ENCODE assay signal across 8 mouse cellular contexts in genomic region chr3:116861540-116862067, GRCm38 (mm10). TPM values are rescaled to one million over a fixed set of nuclear protein-coding genes. Genes with fewer than 3 reads are reported as not detected.
A peak's percentile ranks its signal among the peaks of the same experiment; 100 is the strongest.
DNase-seq lines count a peak whose midpoint lies in the region; ATAC-seq and TF ChIP-seq lines count a peak whose summit lies in the region.

No protein-coding gene starts in this region.

- peaks cover 18% of the 10 kb centered on the region for H3K79me2 ChIP-seq in myocyte (ENCODE audit: control insufficient read depth, insufficient read depth)

- no peaks in the 10 kb centered on the region for H3K27me3 ChIP-seq in heart, embryonic 14.5 days (ENCODE audit: control insufficient read depth, insufficient read depth, low read length)
- H3K27me3 ChIP-seq in kidney, postnatal 0 days (ENCODE audit: insufficient read depth, low read length) = no peaks in the 10 kb centered on the region
- H3K27me3 ChIP-seq in liver, embryonic 12.5 days (replicated peaks) = no peaks in the 10 kb centered on the region
- H3K27me3 ChIP-seq in myocyte (ENCODE audit: control insufficient read depth, insufficient read depth, insufficient read length) = no peaks in the 10 kb centered on the region

- ATAC-seq in erythroblast, adult 5-6 weeks (replicated peaks; ENCODE audit: low FRiP score, poor library complexity, severe bottlenecking) = peak; percentile 86
- ATAC-seq in heart, embryonic 14.5 days (ENCODE audit: insufficient number of reproducible peaks, insufficient read depth, low FRiP score, low read depth) = peak; percentile 63; the same call in 1 of the 2 replicates
- ATAC-seq in kidney, postnatal 0 days (replicated peaks; ENCODE audit: low FRiP score, low read depth) = peak; percentile 85
- peak; percentile 56 for ATAC-seq in liver, embryonic 12.5 days

- H3K4me1 ChIP-seq in bone marrow, adult 2 months (ENCODE audit: control insufficient read depth, insufficient read depth, low read length) = peaks cover 4% of the 10 kb centered on the region; the same call in 1 of the 2 replicates
- H3K4me1 ChIP-seq in heart, embryonic 14.5 days (ENCODE audit: control insufficient read depth in 2 of 2, insufficient read depth in 2 of 2, low read length in 2 of 2) = peaks cover 0 to 6% of the 10 kb centered on the region in 2 experiments; a peak in 2 of 4 replicates
- H3K4me1 ChIP-seq in kidney, postnatal 0 days (replicated peaks; ENCODE audit: insufficient read depth, low read length) = no peaks in the 10 kb centered on the region
- peaks cover 73% of the 10 kb centered on the region for H3K4me1 ChIP-seq in liver, embryonic 12.5 days

- H3K27ac ChIP-seq in bone marrow, adult 2 months (ENCODE audit: control insufficient read depth, insufficient read depth, low read depth, low read length, poor library complexity) = peak overlapping the region; percentile 96
- H3K27ac ChIP-seq in heart, embryonic 14.5 days (replicated peaks in 1 of 2; ENCODE audit: control insufficient read depth in 1 of 2, insufficient read depth in 1 of 2, low read depth in 2 of 2, low read length in 2 of 2) = peak overlapping the region; percentile 55 to 66; a peak in 2 of 4 replicates
- peak overlapping the region; percentile 70 for H3K27ac ChIP-seq in kidney, postnatal 0 days
- peak overlapping the region; percentile 97 for H3K27ac ChIP-seq in liver, embryonic 12.5 days

- H3K4me3 ChIP-seq in bone marrow, adult 2 months (replicated peaks; ENCODE audit: control insufficient read depth, low read depth, low read length) = peak overlapping the region; percentile 83
- peak overlapping the region; percentile 79 to 80 for H3K4me3 ChIP-seq in heart, embryonic 14.5 days (ENCODE audit: control insufficient read depth in 1 of 2, insufficient read depth in 1 of 2, low read depth in 1 of 2, low read length in 2 of 2)
- peak overlapping the region; percentile 44 for H3K4me3 ChIP-seq in kidney, postnatal 0 days (replicated peaks; ENCODE audit: low read depth, low read length)
- H3K4me3 ChIP-seq in liver, embryonic 12.5 days = peak overlapping the region; percentile 80
- H3K4me3 ChIP-seq in myocyte = peak overlapping the region; percentile 46

- H3ac ChIP-seq in myocyte (ENCODE audit: control insufficient read depth, insufficient read length) = peak overlapping the region; percentile 80

- H3K4me2 ChIP-seq in heart, embryonic 14.5 days (ENCODE audit: low read length) = peak overlapping the region; percentile 92
- H3K4me2 ChIP-seq in kidney, postnatal 0 days (ENCODE audit: low read length) = peak overlapping the region; percentile 79
- H3K4me2 ChIP-seq in liver, embryonic 12.5 days = peak overlapping the region; percentile 92
- H3K4me2 ChIP-seq in myocyte (ENCODE audit: low read depth) = peak overlapping the region; percentile 96

- H3K9ac ChIP-seq in heart, embryonic 14.5 days (ENCODE audit: low read length) = peak overlapping the region; percentile 85
- peak overlapping the region; percentile 52 for H3K9ac ChIP-seq in kidney, postnatal 0 days (ENCODE audit: low read depth, low read length)
- peak overlapping the region; percentile 87 for H3K9ac ChIP-seq in liver, embryonic 12.5 days

- under 1% methylated on average over 25 of the region's 25 CpGs for WGBS in bone marrow, adult 2 months
- 2% methylated on average over 25 of the region's 25 CpGs for WGBS in heart, embryonic 14.5 days
- 3% methylated on average over 25 of the region's 25 CpGs for WGBS in kidney, postnatal 0 days
- under 1% methylated on average over 25 of the region's 25 CpGs for WGBS in liver, embryonic 12.5 days (ENCODE audit: insufficient replicate concordance)

- H3K9me3 ChIP-seq in heart, embryonic 14.5 days (ENCODE audit: control insufficient read depth, low read length) = no peaks in the 10 kb centered on the region
- no peaks in the 10 kb centered on the region for H3K9me3 ChIP-seq in kidney, postnatal 0 days (replicated peaks; ENCODE audit: low read length)
- H3K9me3 ChIP-seq in liver, embryonic 12.5 days (replicated peaks) = no peaks in the 10 kb centered on the region

- DNase-seq in CD4-positive helper T cell, adult 2 months (ENCODE audit: low read depth, low spot score) = peak; percentile 82
- DNase-seq in kidney, postnatal 0 days (ENCODE audit: low spot score) = peak; percentile 67
- peak; percentile 60 to 61 for DNase-seq in spleen, postnatal 36 days (ENCODE audit: low spot score in 2 of 2)

- peak; percentile 62; the same call in 1 of the 2 replicates for TF ChIP-seq POLR2A in bone marrow, adult 2 months (IDR thresholded peaks at IDR 0.05; ENCODE audit: borderline replicate concordance, control insufficient read depth, low read depth, low read length)
- TF ChIP-seq POLR2A in myocyte (IDR thresholded peaks at IDR 0.05; ENCODE audit: insufficient read length, low read depth) = peak; percentile 31

- TF ChIP-seq CTCF in bone marrow, adult 2 months (IDR thresholded peaks at IDR 0.05; ENCODE audit: control insufficient read depth, insufficient read depth, low read length) = no peak
- peak; percentile 23; the same call in 1 of the 2 replicates for TF ChIP-seq CTCF in kidney, postnatal 0 days (IDR thresholded peaks at IDR 0.05; ENCODE audit: low read depth)

- no peaks in the 10 kb centered on the region for H3K36me3 ChIP-seq in heart, embryonic 14.5 days (ENCODE audit: control insufficient read depth, insufficient read depth, low read length)
- H3K36me3 ChIP-seq in kidney, postnatal 0 days (ENCODE audit: insufficient read depth, low read length) = no peaks in the 10 kb centered on the region
- H3K36me3 ChIP-seq in liver, embryonic 12.5 days = peaks cover 6% of the 10 kb centered on the region
- H3K36me3 ChIP-seq in myocyte (ENCODE audit: control insufficient read depth, insufficient read depth) = peaks cover under 1% of the 10 kb centered on the region

TF ChIP-seq in myocyte, 11 proteins besides CTCF, POLR2A, EP300 and RAD21:
- TF ChIP-seq SRF (IDR thresholded peaks at IDR 0.05; ENCODE audit: control insufficient read depth, insufficient read length, low read depth) (peak; percentile 28), TCF3 (IDR thresholded peaks at IDR 0.05; ENCODE audit: insufficient read length, low read depth) (no peak)

RNA-seq across cellular contexts. Expression of gene Frrs1, which starts 2.3 kb away (rescaled TPM):
- 15.9 and 24.6 TPM in 2 replicates for polyA plus RNA-seq in bone marrow, adult 2 months (2011; ENCODE audit: insufficient read depth, insufficient read length, low replicate concordance, missing spikeins)
- total RNA-seq in erythroblast, adult 5-6 weeks (2015; ENCODE audit: low replicate concordance) = 6.5 and 11.3 TPM in 2 replicates
- total RNA-seq in erythroblast, adult 5-6 weeks (2017; ENCODE audit: low replicate concordance) = 5.6 and 9.5 TPM in 2 replicates
- 20.7 and 24.7 TPM in 2 replicates for polyA plus RNA-seq in heart, embryonic 14.5 days (2014; fragmentation: Nextera tagmentation; extraction: Ambion mirVana)
- polyA plus RNA-seq in kidney, postnatal 0 days (2015; fragmentation: Nextera tagmentation; extraction: Ambion mirVana) = 21.6 and 21.7 TPM in 2 replicates
- 46.0 and 48.3 TPM in 2 replicates for polyA plus RNA-seq in liver, embryonic 12.5 days (2016; fragmentation: Nextera tagmentation; extraction: Ambion mirVana)
- 12.7 TPM for polyA plus RNA-seq in myocyte (2012; fragmentation: generic; extraction: Trizol)

RNA-seq across cellular contexts. Expression of gene Agl, which starts 53.6 kb away (rescaled TPM):
- 2.2 and 4.7 TPM in 2 replicates for polyA plus RNA-seq in bone marrow, adult 2 months (2011; ENCODE audit: insufficient read depth, insufficient read length, low replicate concordance, missing spikeins)
- 3.3 and 4.4 TPM in 2 replicates for total RNA-seq in erythroblast, adult 5-6 weeks (2015; ENCODE audit: low replicate concordance)
- total RNA-seq in erythroblast, adult 5-6 weeks (2017; ENCODE audit: low replicate concordance) = 3.9 and 4.2 TPM in 2 replicates
- polyA plus RNA-seq in heart, embryonic 14.5 days (2014; fragmentation: Nextera tagmentation; extraction: Ambion mirVana) = 121 and 135 TPM in 2 replicates
- 12.8 and 12.9 TPM in 2 replicates for polyA plus RNA-seq in kidney, postnatal 0 days (2015; fragmentation: Nextera tagmentation; extraction: Ambion mirVana)
- 7.1 and 7.4 TPM in 2 replicates for polyA plus RNA-seq in liver, embryonic 12.5 days (2016; fragmentation: Nextera tagmentation; extraction: Ambion mirVana)
- polyA plus RNA-seq in myocyte (2012; fragmentation: generic; extraction: Trizol) = 35.8 TPM

Comparison
In these comparisons a context has a peak if more than half of its experiments do, and no peak if none do; other contexts are left out.
1. Peak in every context shown above with its lines: DNase-seq, ATAC-seq, H3K4me3 ChIP-seq and H3K27ac ChIP-seq.